Mouse (Mus musculus) gastrocnemius, adult 2 months (tissue): ENCODE measurements around the gene Tcl1b4. TPM values are rescaled to one million over a fixed set of nuclear protein-coding genes. Genes with fewer than 3 reads are reported as not detected.
"Not testable (repeated sequence)": the region's sequence is repeated elsewhere in the genome, so short reads cannot be mapped to it uniquely, and the experiment has no call there.

Source experiments
- DNase-seq: peaks from one replicate; pipeline ENCODE4 v3.0.0; 2022
- H3K27ac ChIP-seq: fragments of 200-600 bp; 2 replicates; pipeline ENCODE4 v1.8.1; 2022; ENCODE audit warnings: mild to moderate bottlenecking
- H3K4me3 ChIP-seq: fragments of 200-600 bp; 2 replicates; pipeline ENCODE4 v1.8.1; 2022; ENCODE audit warnings: mild to moderate bottlenecking, moderate library complexity
- CTCF ChIP-seq: fragments of 200-600 bp; IDR thresholded peaks from 2 replicates; pipeline ENCODE4 v1.8.1; 2022; ENCODE audit warnings: antibody characterized with exemption, mild to moderate bottlenecking, moderate library complexity
- intact Hi-C: fragments of 180-260 bp; cut with DNase I; formaldehyde crosslinking; loops from one replicate; pipeline ENCODE4 v1.15.1; 2025
- long read RNA-seq, 2 experiments: library from polyadenylated mRNA; stranded (forward); transcript quantifications; one replicate each; pipeline ENCODE4 v2.0.0; 2021
- total RNA-seq, 2 experiments: library from RNA; stranded (reverse); gene quantifications; 2 replicates each; pipeline ENCODE4 v1.2.3; 2021

The Tcl1b4 gene
- not detected for total RNA-seq
- long read RNA-seq, experiment 1, result 0 reads
- long read RNA-seq, experiment 2, result 0 reads

DNA sequence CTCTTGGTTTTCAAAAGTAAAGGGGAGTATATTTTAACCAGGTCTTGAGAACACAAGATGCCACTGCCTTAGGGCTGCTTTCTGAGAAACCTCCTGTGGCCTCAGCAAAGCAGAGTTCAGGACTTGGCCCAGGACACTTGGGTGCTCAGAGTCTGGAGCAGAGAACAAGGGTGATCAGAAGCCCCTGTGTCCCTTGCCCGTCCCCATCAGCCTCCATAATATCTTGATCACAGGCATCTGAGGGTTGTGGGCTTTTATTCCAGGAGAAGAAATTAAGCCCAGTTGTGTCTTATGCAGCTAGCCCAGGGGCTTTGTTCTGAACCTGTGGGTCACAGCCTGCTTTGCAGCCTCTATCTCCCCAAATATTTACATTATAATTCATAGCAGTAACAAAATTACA lies at the start of gene Tcl1b4:
TSS of gene Tcl1b4 (plus strand) at position 301 of the 400 bp plus-strand sequence.
- H3K4me3 ChIP-seq, H3K27ac ChIP-seq, DNase-seq, intact Hi-C loops: not testable (repeated sequence)

DNA sequence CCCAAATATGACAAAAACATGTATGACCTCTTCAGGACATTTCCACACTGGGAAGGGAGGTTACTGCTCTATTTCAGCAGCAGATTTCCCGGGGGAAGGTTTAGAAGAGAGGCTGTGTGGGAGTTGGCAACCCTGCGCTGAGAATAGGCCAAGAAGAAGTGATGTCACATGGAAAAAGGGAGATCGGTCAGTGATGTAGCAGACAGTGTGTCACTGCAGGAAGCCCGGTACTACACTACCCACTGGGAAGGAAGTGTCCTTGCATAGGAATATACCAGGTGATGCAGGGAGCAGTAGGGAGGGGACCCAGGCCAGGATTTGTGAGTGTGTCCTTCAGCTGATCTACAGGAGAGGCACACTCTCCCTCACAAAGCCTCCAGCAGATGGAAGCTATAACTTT lies 46.5 kb upstream of the Tcl1b4 start:
- H3K27ac ChIP-seq, intact Hi-C loops: not testable (repeated sequence)
- peak; percentile 25 for DNase-seq

DNA sequence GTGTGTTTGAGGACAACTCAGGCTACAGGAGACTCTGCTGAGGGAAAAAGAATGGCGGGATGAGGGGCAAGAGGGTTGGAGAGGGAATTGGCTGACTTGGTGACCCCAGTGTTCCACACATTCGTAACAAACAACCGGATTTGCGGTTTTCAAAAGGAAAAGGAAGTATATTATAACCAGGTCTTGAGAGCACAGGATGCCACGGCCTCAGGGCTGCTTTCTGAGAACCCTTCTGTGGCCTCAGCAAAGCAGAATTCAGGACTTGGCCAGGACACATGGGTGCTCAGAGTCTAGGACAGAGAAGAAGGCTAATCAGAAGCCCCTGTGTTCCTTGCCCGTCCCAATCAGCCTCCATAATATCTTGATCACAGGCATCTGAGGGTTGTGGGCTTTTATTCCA lies 42.9 kb upstream of the Tcl1b4 start:
- intact Hi-C loops, result no loop called here
- no peak for DNase-seq
- Histone ChIP-seq H3K4me3 (no peak overlapping the region), H3K27ac (no peak overlapping the region)
- no peak for TF ChIP-seq CTCF

More for the DNA sequence above, 46.5 kb upstream of the Tcl1b4 start:
- not testable (repeated sequence) for H3K4me3 ChIP-seq

DNA sequence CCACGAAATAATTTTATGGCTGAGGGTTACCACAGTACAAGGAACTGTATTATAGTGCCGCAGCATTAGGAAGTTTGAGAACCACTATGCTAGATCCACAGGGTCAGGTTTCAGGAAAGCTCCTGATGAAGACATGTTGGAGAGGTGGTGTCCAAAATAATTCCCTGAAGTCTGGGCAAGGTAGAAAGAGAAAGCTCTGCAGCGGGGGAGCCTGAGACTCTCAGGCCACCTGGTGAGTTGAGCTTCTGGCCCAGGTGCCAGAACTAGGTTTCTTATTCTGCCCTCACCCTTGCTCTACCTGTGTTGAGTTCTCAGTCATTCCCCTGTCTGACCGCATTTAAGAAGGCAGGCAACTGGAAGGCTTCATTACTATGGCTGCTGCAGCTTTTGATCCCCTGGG lies 42.4 kb upstream of the Tcl1b4 start, which contains the start of gene Tcl1b1:
TSS of gene Tcl1b1 (plus strand) at position 301 of the 400 bp plus-strand sequence.
- TF ChIP-seq CTCF, result no peak
- intact Hi-C loops, result no loop called here
- no peak for DNase-seq
- Histone ChIP-seq H3K4me3 (no peak within 1 kb of the TSS), H3K27ac (no peak within 1 kb of the TSS)

DNA sequence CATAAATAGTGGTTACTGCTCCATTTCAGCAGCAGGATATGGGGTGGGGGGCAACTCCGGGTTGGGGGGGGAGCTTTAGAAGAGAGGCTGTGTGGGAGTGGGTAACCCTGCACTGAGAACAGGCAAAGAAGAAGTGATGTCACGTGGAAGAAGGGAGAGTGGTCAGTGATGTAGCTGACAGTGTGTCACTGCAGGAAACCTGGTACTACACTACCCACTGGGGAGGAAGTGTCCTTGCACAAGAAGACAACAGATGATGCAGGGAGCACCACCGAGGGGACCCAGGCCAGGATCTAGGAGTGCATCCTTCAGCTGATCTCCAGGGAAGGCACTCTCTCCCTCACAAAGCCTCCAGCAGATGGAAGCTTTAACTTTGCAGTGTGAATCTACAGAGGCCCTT lies 35.0 kb upstream of the Tcl1b4 start:
- H3K4me3 ChIP-seq, result no peak overlapping the region
- DNase-seq, result no peak
- intact Hi-C loops, result no loop called here
- no peak overlapping the region for H3K27ac ChIP-seq
- no peak for TF ChIP-seq CTCF

DNA sequence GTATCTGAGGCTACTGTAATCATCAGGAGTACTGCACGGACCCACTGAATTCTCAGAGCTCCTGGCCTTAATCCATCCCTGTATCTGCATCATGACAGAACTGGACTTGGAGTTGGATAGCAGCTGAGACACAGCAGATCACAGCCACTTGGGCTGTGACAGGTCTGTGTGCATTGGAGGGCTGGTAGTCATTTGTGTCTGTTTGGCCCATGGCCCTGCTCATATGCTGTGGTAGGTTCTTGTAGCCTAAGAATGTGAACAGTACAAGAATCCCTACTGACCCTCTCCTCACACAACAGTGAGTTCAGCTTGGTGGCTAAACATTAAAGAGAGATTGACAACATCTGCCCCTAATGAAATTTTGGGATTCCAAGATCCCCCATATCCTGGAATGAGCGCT lies 28.4 kb upstream of the Tcl1b4 start:
- no peak for TF ChIP-seq CTCF
- no peak for DNase-seq
- intact Hi-C loops, result loop anchor here (5.0 kb wide), 1 partner anchor 121 kb away; no protein-coding TSS in a partner anchor
- Histone ChIP-seq H3K27ac (no peak overlapping the region), H3K4me3 (no peak overlapping the region)

DNA sequence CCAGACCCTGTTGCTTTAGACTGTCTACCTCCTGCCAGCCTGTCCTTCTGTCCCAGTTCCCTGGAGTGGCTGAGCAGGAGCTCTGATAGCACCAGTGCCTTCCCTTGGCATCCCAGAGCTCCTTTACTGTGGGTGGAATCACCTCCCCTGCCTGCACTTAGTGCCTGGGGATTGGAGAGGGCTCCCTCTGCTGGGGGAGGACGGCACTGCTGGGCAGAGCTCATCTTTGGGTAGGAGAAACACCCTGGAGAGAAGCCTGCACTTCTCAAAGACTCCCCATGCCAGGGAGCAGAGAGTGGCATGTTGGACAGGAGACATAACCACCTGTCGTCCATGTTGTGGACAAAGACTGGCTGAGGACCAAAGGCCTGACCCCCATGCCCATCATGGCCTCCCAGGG lies 27.4 kb upstream of the Tcl1b4 start:
- TF ChIP-seq CTCF, result peak; percentile 55
- H3K4me3 ChIP-seq, H3K27ac ChIP-seq: not testable (repeated sequence)
- intact Hi-C loops, result loop anchor here (5.0 kb wide), 1 partner anchor 122 kb away; no protein-coding TSS in a partner anchor
- peak; percentile 59 for DNase-seq

DNA sequence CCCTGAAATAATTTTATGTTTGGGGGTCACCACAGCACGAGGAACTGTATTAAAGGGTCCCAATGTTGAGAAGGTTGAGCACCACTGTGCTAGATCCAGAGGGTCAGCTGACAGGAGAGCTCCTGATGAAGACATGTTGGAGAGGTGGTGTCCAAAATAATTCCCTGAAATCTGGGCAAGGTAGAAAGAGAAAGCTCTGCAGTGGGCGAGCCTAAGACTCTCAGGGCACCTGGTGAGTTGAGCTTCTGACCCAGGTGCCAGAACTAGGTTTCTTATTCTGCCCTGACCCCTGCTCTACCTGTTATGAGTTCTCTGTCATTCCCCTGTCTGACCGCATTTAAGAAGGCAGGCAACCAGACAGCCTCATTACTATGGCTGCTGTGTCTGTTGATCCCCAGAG lies 25.7 kb upstream of the Tcl1b4 start, which contains the start of gene Tcl1b5:
TSS of gene Tcl1b5 (plus strand) at position 301 of the 400 bp plus-strand sequence.
- H3K27ac ChIP-seq, DNase-seq, H3K4me3 ChIP-seq, intact Hi-C loops: not testable (repeated sequence)

DNA sequence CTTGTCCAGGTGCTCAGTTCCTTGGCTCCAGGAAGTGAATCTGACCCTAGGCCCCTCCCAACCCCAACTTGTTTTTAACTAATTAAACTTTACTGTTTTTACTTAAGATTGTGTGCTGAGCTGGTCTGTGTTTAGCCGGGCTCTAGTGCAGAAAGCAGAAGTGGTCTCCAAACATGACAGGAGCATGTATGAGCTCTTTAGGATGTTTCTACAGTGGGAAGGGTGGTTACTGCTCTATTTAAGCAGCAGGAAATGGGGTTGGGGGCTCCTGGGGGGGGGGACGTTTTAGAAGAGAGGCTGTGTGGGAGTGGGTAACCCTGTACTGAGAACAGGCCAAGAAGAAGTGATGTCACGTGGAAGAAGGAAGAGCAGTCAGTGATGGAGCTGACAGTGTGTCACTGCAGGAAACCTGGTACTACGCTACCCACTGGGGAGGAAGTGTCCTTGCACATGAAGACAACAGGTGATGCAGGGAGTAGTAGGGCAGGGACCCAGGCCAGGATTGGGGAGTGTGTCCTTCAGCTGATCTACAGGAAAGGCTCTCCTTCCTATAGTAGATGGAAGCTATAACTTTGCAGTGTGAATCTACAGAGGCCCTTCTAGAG lies 20.6 kb upstream of the Tcl1b4 start:
- H3K4me3 ChIP-seq, intact Hi-C loops, H3K27ac ChIP-seq, DNase-seq: not testable (repeated sequence)

DNA sequence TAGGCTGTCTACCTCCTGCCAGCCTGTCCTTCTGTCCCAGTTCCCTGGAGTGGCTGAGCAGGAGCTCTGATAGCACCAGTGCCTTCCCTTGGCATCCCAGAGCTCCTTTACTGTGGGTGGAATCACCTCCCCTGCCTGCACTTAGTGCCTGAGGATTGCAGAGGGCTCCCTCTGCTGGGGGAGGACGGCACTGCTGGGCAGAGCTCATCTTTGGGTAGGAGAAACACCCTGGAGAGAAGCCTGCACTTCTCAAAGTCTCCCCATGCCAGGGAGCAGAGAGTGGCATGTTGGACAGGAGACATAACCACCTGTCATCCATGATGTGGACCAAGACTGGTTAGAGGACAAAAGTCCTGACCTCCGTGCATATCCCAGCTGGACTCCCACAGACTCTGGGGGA lies 12.8 kb upstream of the Tcl1b4 start:
- intact Hi-C loops, DNase-seq: not testable (repeated sequence)
- TF ChIP-seq CTCF, result peak; percentile 43

DNA sequence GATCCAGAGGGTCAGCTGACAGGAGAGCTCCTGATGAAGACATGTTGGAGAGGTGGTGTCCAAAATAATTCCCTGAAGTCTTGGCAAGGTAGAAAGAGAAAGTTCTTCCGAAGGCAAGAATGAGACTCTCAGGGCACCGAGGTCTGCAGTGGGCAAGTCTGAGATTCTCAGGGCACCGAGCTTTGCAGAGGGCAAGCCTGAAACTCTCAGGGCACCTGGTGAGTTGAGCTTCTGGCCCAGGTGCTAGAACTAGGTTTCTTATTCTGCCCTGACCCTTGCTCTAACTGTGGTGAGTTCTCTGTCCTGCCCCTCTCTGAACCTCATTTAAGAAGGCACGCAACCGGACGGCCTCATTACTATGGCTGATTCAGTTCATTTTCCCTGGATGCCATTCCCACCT lies 11.0 kb upstream of the Tcl1b4 start, which contains the start of gene Tcl1b3:
TSS of gene Tcl1b3 (plus strand) at position 301 of the 400 bp plus-strand sequence.
- DNase-seq, H3K27ac ChIP-seq, intact Hi-C loops, H3K4me3 ChIP-seq: not testable (repeated sequence)

More for the DNA sequence above, 12.8 kb upstream of the Tcl1b4 start:
- not testable (repeated sequence) for H3K27ac ChIP-seq, H3K4me3 ChIP-seq

DNA sequence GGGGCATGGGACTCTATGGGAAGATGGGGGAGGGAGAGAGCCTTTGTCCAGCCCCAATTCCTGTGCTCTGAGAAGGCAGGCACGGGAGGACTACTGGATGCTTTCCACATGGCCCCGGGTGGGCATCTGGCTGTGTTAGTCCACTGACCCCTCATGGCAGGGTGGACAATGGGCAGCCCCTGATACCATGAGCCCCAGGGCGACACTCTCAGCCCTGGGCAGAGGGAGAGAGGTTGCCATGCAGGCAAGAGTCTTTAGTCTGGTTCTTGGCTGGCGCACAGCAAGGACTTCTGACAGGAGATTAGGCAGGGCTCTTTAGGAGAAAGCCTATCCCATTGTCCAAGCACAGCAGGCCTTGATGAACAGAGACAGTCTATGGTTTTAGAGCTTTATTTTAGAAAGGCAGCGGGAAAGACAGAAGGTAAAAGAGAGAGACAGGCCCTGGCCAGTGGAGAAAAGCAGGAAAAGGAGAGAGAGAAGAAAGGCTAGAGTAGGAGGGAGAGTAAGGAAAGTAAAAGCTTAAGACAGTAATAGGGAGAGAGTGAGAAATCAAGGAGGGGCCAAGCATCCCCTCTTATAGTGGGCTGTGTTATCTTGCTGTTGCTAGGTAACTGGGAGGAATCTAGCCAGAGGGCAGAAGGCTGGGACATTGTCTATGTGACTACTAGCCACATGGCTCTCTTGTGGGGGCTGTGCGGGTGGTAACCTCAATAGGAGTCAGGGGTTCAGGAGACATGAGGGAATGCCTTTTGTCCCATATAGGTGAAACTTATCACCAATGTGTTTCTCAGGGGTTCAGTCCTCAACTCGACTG lies 1.9 kb upstream of the Tcl1b4 start:
- intact Hi-C loops, H3K27ac ChIP-seq, H3K4me3 ChIP-seq, DNase-seq: not testable (repeated sequence)

DNA sequence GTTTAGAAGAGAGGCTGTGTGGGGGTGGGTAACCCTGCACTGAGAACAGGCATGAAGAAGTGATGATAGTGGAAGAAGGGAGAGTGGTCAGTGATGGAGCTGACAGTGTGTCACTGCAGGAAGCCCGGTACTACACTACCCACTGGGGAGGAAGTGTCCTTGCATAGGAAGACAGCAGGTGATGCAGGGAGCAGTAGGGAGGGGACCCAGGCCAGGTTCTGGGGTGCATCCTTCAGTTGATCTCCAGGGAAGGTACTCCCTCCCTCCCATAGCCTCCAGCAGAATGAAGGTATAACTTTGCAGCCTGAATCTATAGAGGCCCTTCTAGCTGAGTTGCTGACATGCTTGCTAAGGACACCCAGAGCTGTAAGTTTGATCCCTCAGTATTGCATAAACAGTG lies 5.3 kb downstream of the Tcl1b4 start:
- no peak overlapping the region for H3K4me3 ChIP-seq
- intact Hi-C loops, result no loop called here
- TF ChIP-seq CTCF, result no peak
- no peak for DNase-seq
- H3K27ac ChIP-seq, result no peak overlapping the region
